Mouse (Mus musculus) ES-Bruce4 (cell line): ENCODE results near the gene Spock1. TPM values are rescaled to one million over a fixed set of nuclear protein-coding genes. Genes with fewer than 3 reads are reported as not detected.

Experiments used
- H3K27ac ChIP-seq: 2 replicates; pipeline ENCODE4 v1.5.1; 2012; ENCODE audit warnings: low read length, inconsistent platforms; ENCODE audit not compliant: insufficient read depth
- H3K27me3 ChIP-seq: 2 replicates; pipeline ENCODE4 v1.6.1; 2012; ENCODE audit warnings: mild to moderate bottlenecking, low read length, inconsistent platforms; ENCODE audit not compliant: control insufficient read depth, poor library complexity, insufficient read depth, severe bottlenecking
- H3K36me3 ChIP-seq: 2 replicates; pipeline ENCODE4 v1.6.1; 2012; ENCODE audit warnings: inconsistent platforms, mild to moderate bottlenecking, low read length, moderate library complexity; ENCODE audit not compliant: control insufficient read depth, poor library complexity, insufficient read depth, severe bottlenecking
- H3K4me1 ChIP-seq: one replicate; pipeline ENCODE4 v1.8.1; 2011; ENCODE audit warnings: low read length; ENCODE audit not compliant: control insufficient read depth, insufficient read depth
- H3K4me3 ChIP-seq: 2 replicates; pipeline ENCODE4 v1.5.1; 2011; ENCODE audit warnings: low read depth, mild to moderate bottlenecking, low read length
- H3K9ac ChIP-seq: 2 replicates; pipeline ENCODE4 v1.6.1; 2012; ENCODE audit warnings: low read depth, mild to moderate bottlenecking, inconsistent platforms; ENCODE audit not compliant: poor library complexity, severe bottlenecking
- H3K9me3 ChIP-seq: replicated peaks from 2 replicates; pipeline ENCODE4 v1.6.1; 2012; ENCODE audit warnings: mild to moderate bottlenecking, low read length, inconsistent platforms; ENCODE audit not compliant: control insufficient read depth, poor library complexity, insufficient read depth, severe bottlenecking
- CTCF ChIP-seq: IDR thresholded peaks from one replicate; pipeline ENCODE4 v1.8.1; 2011; ENCODE audit warnings: low read depth, low read length
- EP300 ChIP-seq: IDR thresholded peaks from 2 replicates; pipeline ENCODE4 v1.6.1; 2011; ENCODE audit warnings: low read depth, low read length; ENCODE audit not compliant: insufficient read depth
- POLR2A ChIP-seq: IDR thresholded peaks from one replicate; pipeline ENCODE4 v1.8.1; 2011; ENCODE audit warnings: low read length; ENCODE audit not compliant: insufficient read depth
- polyA plus RNA-seq: library from polyadenylated mRNA; stranded (reverse); fragments of >200 nt; gene quantifications from 2 replicates; pipeline ENCODE4 v1.2.4, GENCODE M21; 2011; ENCODE audit warnings: low read depth; ENCODE audit not compliant: missing spikeins, insufficient read depth, insufficient read length

The Spock1 gene
- polyA plus RNA-seq, 1 experiment, result 0.61 TPM

DNA sequence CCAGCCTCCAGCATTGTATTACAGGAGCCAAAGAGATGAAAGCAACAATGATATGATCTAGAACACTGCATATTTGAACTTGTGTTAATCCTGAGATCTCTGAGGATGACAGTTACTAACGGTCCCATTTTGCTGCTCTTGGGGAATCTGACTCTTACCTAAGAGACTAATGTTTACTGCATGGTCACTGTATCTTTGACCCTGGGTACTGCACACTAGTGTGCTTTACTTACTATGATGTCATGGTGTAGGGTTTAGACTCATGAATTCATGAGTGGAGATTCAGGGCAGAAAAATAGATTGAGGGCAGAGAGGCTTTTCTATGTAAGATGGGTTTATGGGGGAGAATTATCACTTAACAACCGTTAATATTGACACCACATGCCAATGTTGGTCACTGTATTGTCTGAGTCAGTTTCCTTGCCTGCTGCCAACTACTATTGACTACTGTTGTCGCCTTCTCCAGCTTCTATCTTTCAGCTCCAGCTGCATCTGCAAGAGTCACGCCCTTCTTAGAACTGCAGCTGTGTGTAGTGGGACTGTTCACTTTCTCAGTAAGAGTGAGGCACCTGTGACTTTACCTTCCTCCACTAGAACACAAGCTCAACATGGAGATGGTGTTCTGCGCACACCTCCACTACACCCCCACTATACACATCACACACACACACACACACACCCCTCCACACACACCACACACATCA is 330.4 kb downstream of the Spock1 start:
- no peaks in the 10 kb centered on the region for H3K4me1 ChIP-seq
- H3K9me3 ChIP-seq, result no peaks in the 10 kb centered on the region
- TF ChIP-seq EP300 (no peak), CTCF (no peak), POLR2A (no peak)
- no peaks in the 10 kb centered on the region; the same call in 1 of the 2 replicates for H3K27me3 ChIP-seq
- no peak overlapping the region for H3K27ac ChIP-seq
- no peaks in the 10 kb centered on the region for H3K36me3 ChIP-seq
- no peak overlapping the region for H3K9ac ChIP-seq
- no peak overlapping the region for H3K4me3 ChIP-seq

GRCm38 (mm10) chr13:57573501-57573900 is 334.6 kb downstream of the Spock1 start:
- Histone ChIP-seq H3K4me1 (no peaks in the 10 kb centered on the region), H3K27ac (no peak overlapping the region), H3K9me3 (no peaks in the 10 kb centered on the region), H3K4me3 (no peak overlapping the region), H3K36me3 (no peaks in the 10 kb centered on the region), H3K9ac (no peak overlapping the region), H3K27me3 (no peaks in the 10 kb centered on the region)
- TF ChIP-seq CTCF, result no peak
- no peak for TF ChIP-seq EP300
- no peak for TF ChIP-seq POLR2A

DNA sequence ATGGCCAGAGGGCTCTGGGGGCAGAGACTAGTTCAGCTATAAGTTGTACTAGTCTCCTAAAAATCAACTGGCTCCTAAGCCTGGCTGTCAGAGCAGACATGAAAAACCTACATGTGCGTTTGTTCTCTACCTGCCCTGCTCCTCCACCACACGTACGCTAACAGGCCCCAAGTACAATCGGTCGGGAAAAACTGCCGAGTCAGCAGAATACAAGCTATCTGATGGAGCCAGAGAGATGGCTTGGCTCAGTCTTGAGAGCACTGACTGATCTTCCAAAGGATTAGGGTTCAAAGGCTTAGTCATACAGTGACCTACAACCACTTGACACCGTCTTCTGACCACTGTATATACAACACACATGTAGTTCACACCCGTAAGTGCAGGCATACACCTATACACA is 339.7 kb downstream of the Spock1 start:
- H3K27me3 ChIP-seq, result no peaks in the 10 kb centered on the region
- H3K4me1 ChIP-seq, result no peaks in the 10 kb centered on the region
- TF ChIP-seq POLR2A, result no peak
- TF ChIP-seq CTCF, result no peak
- TF ChIP-seq EP300, result no peak
- H3K9me3 ChIP-seq, result no peaks in the 10 kb centered on the region
- no peak overlapping the region for H3K9ac ChIP-seq
- H3K4me3 ChIP-seq, result no peak overlapping the region
- no peak overlapping the region for H3K27ac ChIP-seq
- no peaks in the 10 kb centered on the region for H3K36me3 ChIP-seq

GRCm38 (mm10) chr13:57555186-57555585 is 352.9 kb downstream of the Spock1 start:
- Histone ChIP-seq H3K4me1 (peaks cover 3% of the 10 kb centered on the region), H3K9ac (no peak overlapping the region), H3K27ac (no peak overlapping the region), H3K27me3 (no peaks in the 10 kb centered on the region), H3K4me3 (no peak overlapping the region), H3K9me3 (no peaks in the 10 kb centered on the region), H3K36me3 (no peaks in the 10 kb centered on the region)
- TF ChIP-seq POLR2A (no peak), CTCF (no peak), EP300 (no peak)

DNA sequence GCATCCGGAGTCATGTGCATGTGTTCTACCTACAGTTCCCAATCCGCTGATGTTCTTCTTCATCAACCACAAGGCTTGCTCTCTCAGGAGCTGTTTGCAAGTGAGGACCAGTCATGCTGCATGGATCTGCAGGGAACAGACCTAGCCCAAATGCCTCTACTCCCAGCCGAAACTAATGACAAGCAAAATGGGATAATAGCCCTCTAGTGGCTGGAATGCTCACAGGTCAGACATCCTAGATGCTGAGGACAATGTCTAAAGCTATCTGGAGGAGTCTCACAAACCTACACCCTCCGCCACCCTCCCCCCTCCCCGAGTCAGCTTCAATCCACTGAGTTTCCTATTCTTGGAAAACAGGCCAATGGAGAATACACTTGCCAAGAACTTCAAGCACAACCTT is 358.4 kb downstream of the Spock1 start:
- TF ChIP-seq CTCF (no peak), EP300 (no peak), POLR2A (no peak)
- no peaks in the 10 kb centered on the region for H3K9me3 ChIP-seq
- H3K4me3 ChIP-seq, result no peak overlapping the region
- peaks cover 3% of the 10 kb centered on the region for H3K4me1 ChIP-seq
- no peak overlapping the region for H3K27ac ChIP-seq
- H3K9ac ChIP-seq, result no peak overlapping the region
- H3K36me3 ChIP-seq, result no peaks in the 10 kb centered on the region
- H3K27me3 ChIP-seq, result no peaks in the 10 kb centered on the region

GRCm38 (mm10) chr13:57536988-57537547 is 371.1 kb downstream of the Spock1 start:
- Histone ChIP-seq H3K9me3 (0 out of 2 replicates have a peak, but pooled peaks cover 3% of the 10 kb centered on the region), H3K4me1 (no peaks in the 10 kb centered on the region), H3K27me3 (no peaks in the 10 kb centered on the region), H3K9ac (no peak overlapping the region), H3K36me3 (no peaks in the 10 kb centered on the region), H3K4me3 (no peak overlapping the region), H3K27ac (no peak overlapping the region)
- TF ChIP-seq CTCF, result no peak
- no peak for TF ChIP-seq EP300
- TF ChIP-seq POLR2A, result no peak
